Mouse (Mus musculus) thymus, adult 2 months (tissue): ENCODE measurements around the gene Scaf1. TPM values are rescaled to one million over a fixed set of nuclear protein-coding genes. Genes with fewer than 3 reads are reported as not detected.

Experiments used
- DNase-seq: peaks from one replicate; pipeline ENCODE4 v3.0.0; 2021
- H3K27ac ChIP-seq: fragments of 200-500 bp; 2 replicates; pipeline ENCODE4 v1.5.1; 2012; ENCODE audit warnings: low read length, control low read depth; ENCODE audit not compliant: control insufficient read depth, insufficient read depth
- H3K27me3 ChIP-seq: fragments of 200-500 bp; 2 replicates; pipeline ENCODE4 v1.6.1; 2012; ENCODE audit warnings: mild to moderate bottlenecking, low read length, moderate library complexity, mixed read lengths; ENCODE audit not compliant: control insufficient read depth, insufficient read depth
- H3K36me3 ChIP-seq: fragments of 200-500 bp; 2 replicates; pipeline ENCODE4 v1.6.1; 2012; ENCODE audit warnings: mild to moderate bottlenecking, low read length, moderate library complexity; ENCODE audit not compliant: control insufficient read depth, insufficient read depth
- H3K4me1 ChIP-seq: fragments of 200-500 bp; replicated peaks from 2 replicates; pipeline ENCODE4 v1.6.1; 2012; ENCODE audit warnings: low read length; ENCODE audit not compliant: control insufficient read depth, insufficient read depth
- H3K4me3 ChIP-seq: fragments of 200-500 bp; 2 replicates; pipeline ENCODE4 v1.5.1; 2012; ENCODE audit warnings: mild to moderate bottlenecking, low read length, control low read depth, moderate library complexity; ENCODE audit not compliant: control insufficient read depth, insufficient read depth
- CTCF ChIP-seq: fragments of 200-500 bp; IDR thresholded peaks from 2 replicates; pipeline ENCODE4 v1.5.1; 2012; ENCODE audit warnings: mild to moderate bottlenecking, control low read depth, low read length, moderate library complexity, borderline replicate concordance; ENCODE audit not compliant: control insufficient read depth, poor library complexity, insufficient read depth; ENCODE audit errors: extremely low read depth
- POLR2A ChIP-seq: fragments of 200-500 bp; IDR thresholded peaks from 2 replicates; pipeline ENCODE4 v1.6.1; 2012; ENCODE audit warnings: mild to moderate bottlenecking, low read length, control low read depth, moderate library complexity; ENCODE audit not compliant: control insufficient read depth, poor library complexity, insufficient read depth; ENCODE audit errors: extremely low read depth
- WGBS: fragments of 180-500 bp; shearing (Covaris S2); methylation state at CpG from one replicate; pipeline ENCODE4 v1.1.7; 2018; 5-methylcytosine and 5-hydroxymethylcytosine counted together
- polyA plus RNA-seq: library from polyadenylated mRNA; depleted of rRNA; stranded (reverse); fragments of >200 nt; gene quantifications from 2 replicates; pipeline ENCODE4 v1.2.3, GENCODE M21; 2012

The Scaf1 gene
- polyA plus RNA-seq, 1 experiment = 118 TPM

DNA sequence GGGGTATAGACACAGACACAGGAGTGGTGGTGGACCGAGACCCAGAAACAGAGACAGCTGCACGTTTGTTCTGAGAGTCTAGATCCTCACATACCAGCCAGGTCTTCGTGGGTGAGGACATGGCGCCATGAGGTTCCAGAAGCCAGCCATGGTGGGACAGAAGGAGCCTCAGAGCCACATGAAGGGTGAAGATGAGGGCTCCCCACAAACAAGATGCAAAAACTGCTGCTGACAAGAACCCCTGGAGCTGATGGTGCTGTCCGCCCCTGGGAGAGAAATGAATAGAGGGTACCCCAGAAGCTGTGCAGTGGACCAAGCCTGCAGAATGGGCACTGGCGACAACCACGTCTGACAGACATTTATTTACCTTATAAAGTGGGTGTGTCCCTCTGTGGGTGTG, 45.0 kb downstream of the Scaf1 start:
- H3K36me3 ChIP-seq = no peaks in the 10 kb centered on the region
- WGBS = 77% methylated on average over 7 of the region's 7 CpGs
- H3K4me1 ChIP-seq = peaks cover 13% of the 10 kb centered on the region
- H3K4me3 ChIP-seq = no peak overlapping the region
- no peaks in the 10 kb centered on the region; the same call in 1 of the 2 replicates for H3K27me3 ChIP-seq
- DNase-seq = no peak
- no peak for TF ChIP-seq POLR2A
- TF ChIP-seq CTCF = no peak
- no peak overlapping the region for H3K27ac ChIP-seq

GRCm38 (mm10) chr7:44970231-44970691, 45.9 kb downstream of the Scaf1 start:
- no peaks in the 10 kb centered on the region; the same call in 1 of the 2 replicates for H3K27me3 ChIP-seq
- DNase-seq = peak; percentile 69
- H3K36me3 ChIP-seq = no peaks in the 10 kb centered on the region
- TF ChIP-seq POLR2A = peak; percentile 20; the same call in 1 of the 2 replicates
- no peak for TF ChIP-seq CTCF
- peak overlapping the region; percentile 57 for H3K4me3 ChIP-seq
- H3K4me1 ChIP-seq = peaks cover 13% of the 10 kb centered on the region
- no peak overlapping the region for H3K27ac ChIP-seq
- WGBS = 2% methylated on average over 36 of the region's 36 CpGs

DNA sequence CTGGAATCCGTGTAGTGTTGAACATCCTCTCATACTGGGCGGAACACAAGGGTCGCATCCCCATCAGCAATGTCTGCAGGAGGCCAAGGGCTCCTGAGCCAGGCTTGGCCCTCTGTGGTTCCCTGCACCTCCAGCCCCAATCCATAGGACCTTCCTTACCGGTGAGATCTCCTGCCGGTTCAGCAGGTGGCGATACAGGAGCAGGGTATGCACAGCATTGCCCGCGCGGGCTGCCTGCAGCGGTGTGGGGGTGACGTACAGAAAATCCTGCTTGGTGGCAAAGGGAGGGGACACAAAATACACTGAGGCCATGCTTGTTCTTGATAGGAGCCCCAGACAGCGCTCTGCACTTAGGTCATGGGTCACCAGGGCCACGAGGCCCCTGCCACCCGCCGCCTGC, 49.5 kb downstream of the Scaf1 start:
- H3K36me3 ChIP-seq = no peaks in the 10 kb centered on the region
- WGBS = 84% methylated on average over 15 of the region's 15 CpGs
- H3K27me3 ChIP-seq = no peaks in the 10 kb centered on the region
- H3K27ac ChIP-seq = no peak overlapping the region
- no peak for DNase-seq
- no peak for TF ChIP-seq CTCF
- no peak for TF ChIP-seq POLR2A
- H3K4me3 ChIP-seq = no peak overlapping the region
- H3K4me1 ChIP-seq = peaks cover 13% of the 10 kb centered on the region

DNA sequence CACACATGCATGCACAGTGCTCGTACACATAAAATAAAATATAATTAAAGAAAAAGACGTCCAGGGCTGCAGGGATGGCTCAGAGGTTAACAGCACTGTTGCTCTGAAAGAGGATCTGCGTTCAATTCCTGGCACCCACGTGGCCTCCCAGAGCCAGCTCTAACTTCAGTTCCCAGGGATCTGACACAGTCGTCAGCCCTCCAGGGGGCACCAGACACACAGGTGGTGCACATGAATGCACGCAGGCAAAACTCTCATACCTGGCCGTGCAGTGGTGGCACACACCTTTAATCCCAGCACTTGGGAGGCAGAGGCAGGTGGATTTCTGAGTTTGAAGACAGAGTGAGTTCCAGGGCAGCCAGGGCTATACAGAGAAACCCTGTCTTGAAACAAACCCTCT, 50.2 kb downstream of the Scaf1 start:
- H3K4me3 ChIP-seq = no peak overlapping the region
- peak; percentile 41 for DNase-seq
- H3K27ac ChIP-seq = no peak overlapping the region
- peaks cover 9% of the 10 kb centered on the region for H3K4me1 ChIP-seq
- no peaks in the 10 kb centered on the region for H3K27me3 ChIP-seq
- no peaks in the 10 kb centered on the region for H3K36me3 ChIP-seq
- 58% methylated on average over 7 of the region's 7 CpGs for WGBS
- TF ChIP-seq POLR2A (no peak), CTCF (no peak)

GRCm38 (mm10) chr7:44964990-44965389, 51.2 kb downstream of the Scaf1 start:
- no peaks in the 10 kb centered on the region for H3K4me1 ChIP-seq
- H3K27ac ChIP-seq = no peak overlapping the region
- H3K4me3 ChIP-seq = no peak overlapping the region
- TF ChIP-seq CTCF (no peak), POLR2A (no peak)
- DNase-seq = no peak
- H3K36me3 ChIP-seq = no peaks in the 10 kb centered on the region
- 94% methylated on average over 13 of the region's 13 CpGs for WGBS
- no peaks in the 10 kb centered on the region for H3K27me3 ChIP-seq

DNA sequence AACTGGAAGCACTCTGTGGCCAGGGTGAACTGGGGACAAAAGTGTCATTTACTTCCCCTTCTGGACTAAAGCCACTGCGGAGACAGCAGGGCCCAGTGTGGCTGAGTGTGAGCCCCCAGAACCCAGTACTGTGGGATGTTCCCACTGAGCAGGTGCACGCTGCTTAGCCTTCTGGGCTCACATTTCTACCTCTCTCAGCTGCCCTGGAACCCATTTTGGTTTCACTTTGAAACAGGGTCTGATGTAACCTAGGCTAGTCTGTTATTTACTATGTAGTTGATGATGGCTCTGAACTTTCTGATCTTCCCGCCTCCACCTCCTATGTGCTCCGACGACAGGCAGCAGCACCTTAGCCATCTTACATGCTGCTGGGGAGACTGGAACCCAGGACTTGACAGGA, 53.3 kb downstream of the Scaf1 start:
- 64% methylated on average over 5 of the region's 5 CpGs for WGBS
- Histone ChIP-seq H3K27me3 (no peaks in the 10 kb centered on the region), H3K27ac (no peak overlapping the region), H3K4me1 (no peaks in the 10 kb centered on the region), H3K36me3 (no peaks in the 10 kb centered on the region), H3K4me3 (no peak overlapping the region)
- no peak for DNase-seq
- TF ChIP-seq POLR2A (no peak), CTCF (no peak)

- 85% methylated on average over 8 of the region's 8 CpGs for WGBS
- DNase-seq = no peak
- Histone ChIP-seq H3K4me3 (no peak overlapping the region), H3K4me1 (no peaks in the 10 kb centered on the region), H3K27me3 (no peaks in the 10 kb centered on the region), H3K27ac (no peak overlapping the region), H3K36me3 (no peaks in the 10 kb centered on the region)
- TF ChIP-seq POLR2A (no peak), CTCF (no peak)
Measured at GRCm38 (mm10) chr7:44962337-44962736, 53.8 kb downstream of the Scaf1 start.
